Comparison of ENCODE assay signal across 14 mouse cellular contexts in the genomic region with DNA sequence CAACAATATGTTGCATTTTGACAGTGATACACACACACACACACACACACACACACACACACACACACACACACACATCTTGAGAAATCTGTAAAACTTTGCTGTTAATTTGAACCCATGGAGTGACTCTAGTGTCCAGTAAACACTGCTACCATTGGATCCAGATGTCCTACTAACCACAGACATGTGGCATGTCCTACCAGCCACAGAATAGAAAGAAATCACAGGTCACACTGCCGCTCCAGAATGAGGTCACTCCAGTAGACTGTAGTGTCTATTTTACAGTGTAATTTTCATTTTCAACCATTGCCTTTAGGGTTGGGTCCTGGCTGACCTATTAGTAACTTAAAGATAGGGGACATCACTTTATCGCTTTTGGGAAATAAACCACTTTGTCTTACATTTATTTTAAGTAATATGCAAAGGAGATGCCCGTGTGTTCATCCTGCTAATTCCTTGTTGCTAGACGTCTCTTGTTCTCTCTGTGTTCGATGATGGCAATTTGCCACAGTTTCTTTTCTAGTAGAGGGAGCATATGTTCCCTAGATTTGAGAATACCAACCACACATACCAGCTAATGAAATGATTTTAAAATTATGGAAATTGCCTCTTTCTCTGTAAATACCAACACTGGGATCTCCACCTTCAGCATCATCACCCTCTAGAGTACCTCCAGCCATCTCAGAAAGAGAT. TPM values are rescaled to one million over a fixed set of nuclear protein-coding genes. Genes with fewer than 3 reads are reported as not detected.
"Had no signal": no experiment of that assay in that cellular context is flagged by ENCODE, and none has a peak within 500 bp of the region (broad histone marks: within the 10 kb centered on the region; RNA-seq: fewer than 3 reads in every experiment).

No protein-coding gene starts in this region.

- H3K27me3 ChIP-seq: limb, embryonic 13.5 days; midbrain, embryonic 13.5 days; neural tube, embryonic 15.5 days had no signal

- DNase-seq: kidney, postnatal 10 days; kidney, postnatal 4 days; left cerebral cortex, postnatal 4 days; lung, adult 18-20 months; right cerebral cortex, adult 18-20 months; right cerebral cortex, postnatal 25 days; thymus, postnatal 36 days had no signal

- H3K4me1 ChIP-seq: neural tube, embryonic 15.5 days had no signal

- H3K36me3 ChIP-seq: limb, embryonic 13.5 days; midbrain, embryonic 13.5 days; neural tube, embryonic 15.5 days had no signal

- H3K4me2 ChIP-seq: limb, embryonic 13.5 days; midbrain, embryonic 13.5 days; neural tube, embryonic 15.5 days had no signal

- H3K27ac ChIP-seq: layer of hippocampus, adult 2 months; limb, embryonic 13.5 days; liver, embryonic 14.5 days; midbrain, embryonic 13.5 days; neural tube, embryonic 15.5 days had no signal

- ATAC-seq: midbrain, embryonic 13.5 days had no signal

- H3K9ac ChIP-seq: limb, embryonic 13.5 days; liver, embryonic 14.5 days; midbrain, embryonic 13.5 days; neural tube, embryonic 15.5 days had no signal

- H3K9me3 ChIP-seq: limb, embryonic 13.5 days; midbrain, embryonic 13.5 days; neural tube, embryonic 15.5 days had no signal

- H3K4me3 ChIP-seq: layer of hippocampus, adult 2 months; limb, embryonic 13.5 days; midbrain, embryonic 13.5 days; myocyte; neural tube, embryonic 15.5 days had no signal

RNA-seq across cellular contexts. Expression of a gene that starts 59.2 kb away (rescaled TPM):
- total RNA-seq: megakaryocyte-erythroid progenitor cell, adult 5-6 weeks had no signal
